Mouse (Mus musculus) embryo, embryonic 11.5 days (tissue): ENCODE measurements around the gene Slc2a4.
A peak's percentile ranks its signal among the peaks of the same experiment; 100 is the strongest.
"Not testable (repeated sequence)": the region's sequence is repeated elsewhere in the genome, so short reads cannot be mapped to it uniquely, and the experiment has no call there.

Experiments used
- DNase-seq: peaks from one replicate; pipeline ENCODE4 v3.0.0-alpha.2; 2012; ENCODE audit warnings: low read depth, low spot score

Slc2a4 gene

GRCm38 (mm10) chr11:69920266-69921031, 27.5 kb downstream of the Slc2a4 start:
- no peak for DNase-seq

- no peak for DNase-seq
These were observed 28.2 kb downstream of the Slc2a4 start for GRCm38 (mm10) chr11:69919661-69920265.

- DNase-seq = no peak
These were observed 28.9 kb downstream of the Slc2a4 start for GRCm38 (mm10) chr11:69919053-69919452.

GRCm38 (mm10) chr11:69918118-69918517, 29.9 kb downstream of the Slc2a4 start:
- no peak for DNase-seq

- DNase-seq = no peak
These were observed 30.5 kb downstream of the Slc2a4 start for GRCm38 (mm10) chr11:69917379-69917948.

- not testable (repeated sequence) for DNase-seq
These were observed 31.2 kb downstream of the Slc2a4 start for GRCm38 (mm10) chr11:69916652-69917378.

- no peak for DNase-seq
These were observed 32.0 kb downstream of the Slc2a4 start for GRCm38 (mm10) chr11:69915667-69916627.

- no peak for DNase-seq
These were observed 33.0 kb downstream of the Slc2a4 start for GRCm38 (mm10) chr11:69914917-69915430.

- no peak for DNase-seq
These were observed 33.6 kb downstream of the Slc2a4 start for GRCm38 (mm10) chr11:69914372-69914764.

- DNase-seq = peak; percentile 89
These were observed 34.2 kb downstream of the Slc2a4 start, which contains the start of gene Gps2 for GRCm38 (mm10) chr11:69913554-69914371. Gene Gps2, plus strand, starts transcription at chr11:69913888.

GRCm38 (mm10) chr11:69912716-69913530, 35.1 kb downstream of the Slc2a4 start:
- no peak for DNase-seq

- DNase-seq = no peak
These were observed 36.3 kb downstream of the Slc2a4 start for GRCm38 (mm10) chr11:69911701-69912100.

- DNase-seq = no peak
These were observed 37.0 kb downstream of the Slc2a4 start for GRCm38 (mm10) chr11:69910781-69911560.

GRCm38 (mm10) chr11:69910177-69910576, 37.8 kb downstream of the Slc2a4 start:
- DNase-seq = no peak

- DNase-seq = no peak
These were observed 38.8 kb downstream of the Slc2a4 start for GRCm38 (mm10) chr11:69909174-69909573.

- DNase-seq = no peak
These were observed 39.3 kb downstream of the Slc2a4 start for GRCm38 (mm10) chr11:69908645-69909044.

GRCm38 (mm10) chr11:69904311-69904710, 43.7 kb downstream of the Slc2a4 start:
- no peak for DNase-seq

- DNase-seq = no peak
These were observed 45.0 kb downstream of the Slc2a4 start for GRCm38 (mm10) chr11:69902972-69903371.
